Mouse (Mus musculus) CD4-positive, CD25-positive, alpha-beta regulatory T cell, adult 9 weeks (primary cell): ENCODE measurements around the gene Olfr961. TPM values are rescaled to one million over a fixed set of nuclear protein-coding genes. Genes with fewer than 3 reads are reported as not detected.

Experiments
- polyA plus RNA-seq: library from polyadenylated mRNA; unstranded; fragments of 100-300 nt; shearing (Covaris generic); gene quantifications from one replicate; pipeline ENCODE4 v1.2.1, GENCODE M21; 2017

Gene Olfr961
- polyA plus RNA-seq: 0.30 TPM

DNA sequence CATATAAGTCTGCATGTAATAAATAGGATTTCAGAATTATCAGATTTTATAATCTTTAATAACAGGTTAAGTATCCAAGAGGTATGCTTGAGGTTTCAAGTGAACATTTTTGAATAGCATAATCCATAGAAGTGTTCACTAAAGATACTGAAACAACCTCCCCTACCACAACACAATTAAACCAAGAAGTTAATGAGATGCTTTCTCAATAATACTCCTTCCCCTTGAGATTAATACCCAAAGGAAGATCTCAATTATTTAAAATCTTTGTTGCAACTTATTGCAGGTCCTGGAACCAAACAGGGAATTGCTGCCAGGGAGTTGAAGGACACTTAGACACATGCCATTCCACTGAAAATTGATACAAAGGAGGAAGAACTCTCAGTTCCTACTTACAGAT lies at the start of gene Olfr961:
Gene Olfr961, plus strand, starts transcription at position 301 of the 400 bp plus-strand sequence.

GRCm38 (mm10) chr9:39603999-39604453 lies 40.9 kb upstream of the Olfr961 start, which contains the start of gene AW551984:
AW551984 (minus strand) TSS chr9:39604403.

GRCm38 (mm10) chr9:39610355-39610754 lies 34.5 kb upstream of the Olfr961 start, which contains the start of gene Olfr148:
Olfr148 (plus strand) TSS chr9:39610655.

GRCm38 (mm10) chr9:39621073-39621472 lies 23.8 kb upstream of the Olfr961 start, which contains the start of gene Olfr960:
Olfr960 (plus strand) TSS chr9:39621373.

GRCm38 (mm10) chr9:39666905-39667304 lies 22.0 kb downstream of the Olfr961 start, which contains the start of gene Olfr963:
Olfr963 (plus strand) TSS chr9:39667205.

Other genes starting within 250 kb of the Olfr961 start
- gene Olfr952, start 217.9 kb upstream of the Olfr961 start, polyA plus RNA-seq: not detected
- not detected for gene Olfr954, start 188.4 kb upstream of the Olfr961 start, polyA plus RNA-seq
- not detected for gene Olfr955, start 173.1 kb upstream of the Olfr961 start, polyA plus RNA-seq
- not detected for gene Olfr44, start 151.1 kb upstream of the Olfr961 start, polyA plus RNA-seq
- gene Olfr957, start 129.3 kb upstream of the Olfr961 start, polyA plus RNA-seq: not detected
- gene Olfr958, start 91.0 kb upstream of the Olfr961 start, polyA plus RNA-seq: not detected
- gene Olfr959, start 69.5 kb upstream of the Olfr961 start, polyA plus RNA-seq: not detected
- not detected for gene AW551984, start 40.7 kb upstream of the Olfr961 start, polyA plus RNA-seq
- gene Olfr148, start 34.4 kb upstream of the Olfr961 start, polyA plus RNA-seq: not detected
- not detected for gene Olfr960, start 23.7 kb upstream of the Olfr961 start, polyA plus RNA-seq
- not detected for gene Olfr963, start 22.1 kb downstream of the Olfr961 start, polyA plus RNA-seq
- gene Olfr149, start 62.0 kb downstream of the Olfr961 start, polyA plus RNA-seq: not detected
- gene Olfr965, start 66.3 kb downstream of the Olfr961 start, polyA plus RNA-seq: not detected
- not detected for gene Olfr150, start 85.9 kb downstream of the Olfr961 start, polyA plus RNA-seq
- not detected for gene Olfr967, start 101.2 kb downstream of the Olfr961 start, polyA plus RNA-seq
- gene Olfr968, start 138.2 kb downstream of the Olfr961 start, polyA plus RNA-seq: not detected
- not detected for gene Olfr969, start 145.9 kb downstream of the Olfr961 start, polyA plus RNA-seq
- not detected for gene Olfr970, start 163.8 kb downstream of the Olfr961 start, polyA plus RNA-seq
- gene Olfr971, start 191.8 kb downstream of the Olfr961 start, polyA plus RNA-seq: not detected
- gene Olfr972, start 221.3 kb downstream of the Olfr961 start, polyA plus RNA-seq: not detected